Mouse (Mus musculus) megakaryocyte, embryonic 14.5 days (primary cell): Measurements from ENCODE around the gene Mogat2.

Experiments used
- FLI1 ChIP-seq: IDR thresholded peaks from 2 replicates; pipeline ENCODE4 v1.6.1; 2012; ENCODE audit warnings: low read length, inconsistent platforms, mixed read lengths
- GATA1 ChIP-seq: IDR thresholded peaks from 3 replicates; pipeline ENCODE4 v1.6.1; 2012; ENCODE audit warnings: mixed read lengths, low read length, inconsistent platforms, borderline replicate concordance

- TF ChIP-seq GATA1 (no peak), FLI1 (no peak)
Measured at GRCm38 (mm10) chr7:99261900-99262299, 23.5 kb upstream of the Mogat2 start.
